Mouse (Mus musculus): ENCODE results near the gene Mcu. TPM values are rescaled to one million over a fixed set of nuclear protein-coding genes. Genes with fewer than 3 reads are reported as not detected.

Gene Mcu
- polyA plus RNA-seq, 1 experiment from 2014 or later: 27.8 TPM

- Histone ChIP-seq H3K4me3 (no peak overlapping the region), H3K4me1 (replicated peaks) (peaks cover 24% of the 10 kb centered on the region), H3K9ac (no peak overlapping the region), H3K27ac (ENCODE audit: poor library complexity, severe bottlenecking) (no peak overlapping the region), H3K4me2 (no peak overlapping the region), H3K9me3 (replicated peaks) (no peaks in the 10 kb centered on the region), H3K27me3 (replicated peaks) (no peaks in the 10 kb centered on the region), H3K36me3 (no peaks in the 10 kb centered on the region)
- no peak for ATAC-seq (ENCODE audit: insufficient number of reproducible peaks, low FRiP score)
- 80% methylated on average over 5 of the region's 5 CpGs for WGBS
Observed at GRCm38 (mm10) chr10:59613276-59613675, 3.2 kb downstream of the Mcu start.

DNA sequence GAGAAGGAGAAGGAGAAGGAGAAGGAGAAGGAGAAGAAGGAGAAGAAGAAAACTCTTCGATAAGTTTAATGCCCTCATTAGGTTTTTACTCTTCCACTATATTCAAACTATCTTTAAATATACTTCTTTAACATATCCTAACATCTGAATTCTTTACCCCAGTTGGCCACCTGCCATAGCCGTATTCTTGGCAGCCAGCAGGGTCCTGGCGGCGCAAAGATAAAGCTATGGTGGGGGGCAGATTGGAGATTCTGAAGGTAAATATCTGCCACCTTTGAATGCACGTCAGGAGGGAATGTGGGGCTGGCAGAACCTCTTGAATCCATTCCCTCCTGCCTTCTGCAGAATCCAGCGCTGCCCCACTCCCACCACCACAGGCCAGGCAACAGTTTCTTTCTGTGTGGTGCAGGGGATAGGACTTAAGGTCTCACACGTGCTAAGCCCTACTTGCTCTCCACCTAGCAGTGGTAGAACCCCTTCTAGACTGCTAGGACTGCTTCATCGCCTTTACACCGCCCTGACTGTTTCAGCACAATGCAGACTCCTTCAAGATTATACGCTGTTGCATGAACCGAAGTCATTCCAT is 11.5 kb downstream of the Mcu start:
- WGBS: 63% methylated on average over 11 of the region's 11 CpGs
- Histone ChIP-seq H3K27me3 (replicated peaks) (no peaks in the 10 kb centered on the region), H3K4me1 (replicated peaks) (peaks cover 14% of the 10 kb centered on the region)

GRCm38 (mm10) chr10:59603843-59604242 is 12.6 kb downstream of the Mcu start:
- Histone ChIP-seq H3K36me3 (0 out of 2 replicates have a peak, but pooled peaks cover under 1% of the 10 kb centered on the region), H3K4me1 (replicated peaks) (peaks cover 14% of the 10 kb centered on the region), H3K4me3 (no peak overlapping the region), H3K27ac (ENCODE audit: poor library complexity, severe bottlenecking) (no peak overlapping the region), H3K4me2 (no peak overlapping the region), H3K9ac (no peak overlapping the region), H3K27me3 (replicated peaks) (no peaks in the 10 kb centered on the region), H3K9me3 (replicated peaks) (no peaks in the 10 kb centered on the region)
- ATAC-seq (ENCODE audit: insufficient number of reproducible peaks, low FRiP score): no peak
- 63% methylated on average over 5 of the region's 5 CpGs for WGBS

More for the DNA sequence above, 11.5 kb downstream of the Mcu start:
- Histone ChIP-seq H3K36me3 (no peaks in the 10 kb centered on the region), H3K9ac (no peak overlapping the region), H3K4me2 (no peak overlapping the region), H3K9me3 (replicated peaks) (no peaks in the 10 kb centered on the region), H3K27ac (ENCODE audit: poor library complexity, severe bottlenecking) (no peak overlapping the region), H3K4me3 (no peak overlapping the region)
- no peak for ATAC-seq (ENCODE audit: insufficient number of reproducible peaks, low FRiP score)

GRCm38 (mm10) chr10:59602891-59603290 is 13.6 kb downstream of the Mcu start:
- Histone ChIP-seq H3K27ac (ENCODE audit: poor library complexity, severe bottlenecking) (no peak overlapping the region), H3K4me1 (replicated peaks) (peaks cover 10% of the 10 kb centered on the region), H3K9ac (no peak overlapping the region), H3K27me3 (replicated peaks) (no peaks in the 10 kb centered on the region), H3K9me3 (replicated peaks) (no peaks in the 10 kb centered on the region), H3K4me2 (no peak overlapping the region), H3K36me3 (peaks cover 3% of the 10 kb centered on the region; the same call in 1 of the 2 replicates), H3K4me3 (no peak overlapping the region)
- WGBS: 80% methylated on average over 14 of the region's 14 CpGs
- no peak for ATAC-seq (ENCODE audit: insufficient number of reproducible peaks, low FRiP score)

DNA sequence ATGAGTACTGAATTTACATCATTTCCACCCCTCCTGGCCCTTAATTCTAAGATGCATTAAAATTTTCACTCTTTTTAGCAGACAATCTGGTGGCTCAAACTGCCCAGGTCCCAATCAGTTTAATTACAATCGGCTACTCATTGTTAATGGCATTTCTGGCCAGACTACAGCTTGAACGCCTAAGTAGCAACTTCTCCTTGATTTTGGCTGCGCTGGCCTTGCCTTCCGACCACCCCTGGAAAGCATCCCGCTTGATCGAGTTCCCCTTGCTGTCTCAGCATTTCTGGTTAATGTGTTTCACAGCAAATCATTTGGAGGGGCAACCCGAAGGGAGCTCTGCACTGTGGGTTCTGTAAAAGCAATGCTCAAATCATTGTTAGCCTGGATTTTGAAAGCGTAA is 14.4 kb downstream of the Mcu start:
- ATAC-seq (ENCODE audit: insufficient number of reproducible peaks, low FRiP score): no peak
- peaks cover 10% of the 10 kb centered on the region for H3K4me1 ChIP-seq (replicated peaks)
- WGBS: 82% methylated on average over 8 of the region's 8 CpGs
- no peak overlapping the region for H3K4me3 ChIP-seq
- peaks cover 8% of the 10 kb centered on the region for H3K36me3 ChIP-seq
- H3K4me2 ChIP-seq: no peak overlapping the region
- H3K9ac ChIP-seq: no peak overlapping the region
- no peaks in the 10 kb centered on the region for H3K27me3 ChIP-seq (replicated peaks)
- no peak overlapping the region for H3K27ac ChIP-seq (ENCODE audit: poor library complexity, severe bottlenecking)
- H3K9me3 ChIP-seq (replicated peaks): no peaks in the 10 kb centered on the region

GRCm38 (mm10) chr10:59600516-59600915 is 16.0 kb downstream of the Mcu start:
- 81% methylated on average over 8 of the region's 8 CpGs for WGBS
- H3K27ac ChIP-seq (ENCODE audit: poor library complexity, severe bottlenecking): no peak overlapping the region
- H3K4me1 ChIP-seq (replicated peaks): peaks cover 10% of the 10 kb centered on the region
- H3K4me3 ChIP-seq: no peak overlapping the region
- no peaks in the 10 kb centered on the region for H3K27me3 ChIP-seq (replicated peaks)
- H3K36me3 ChIP-seq: peaks cover 8% of the 10 kb centered on the region
- no peak overlapping the region for H3K4me2 ChIP-seq
- H3K9ac ChIP-seq: no peak overlapping the region
- H3K9me3 ChIP-seq (replicated peaks): no peaks in the 10 kb centered on the region
- no peak for ATAC-seq (ENCODE audit: insufficient number of reproducible peaks, low FRiP score)

- WGBS: 77% methylated on average over 13 of the region's 13 CpGs
- Histone ChIP-seq H3K27me3 (replicated peaks) (no peaks in the 10 kb centered on the region), H3K4me3 (no peak overlapping the region), H3K9ac (no peak overlapping the region), H3K9me3 (replicated peaks) (no peaks in the 10 kb centered on the region), H3K4me1 (replicated peaks) (peaks cover 10% of the 10 kb centered on the region), H3K27ac (ENCODE audit: poor library complexity, severe bottlenecking) (no peak overlapping the region), H3K4me2 (no peak overlapping the region), H3K36me3 (peaks cover 8% of the 10 kb centered on the region)
- no peak for ATAC-seq (ENCODE audit: insufficient number of reproducible peaks, low FRiP score)
Observed at GRCm38 (mm10) chr10:59593826-59594570, 22.5 kb downstream of the Mcu start.

- no peak overlapping the region for H3K4me2 ChIP-seq
- H3K27ac ChIP-seq (ENCODE audit: poor library complexity, severe bottlenecking): no peak overlapping the region
- no peaks in the 10 kb centered on the region for H3K9me3 ChIP-seq (replicated peaks)
- no peak overlapping the region for H3K9ac ChIP-seq
- H3K4me3 ChIP-seq: no peak overlapping the region
- peaks cover 10% of the 10 kb centered on the region for H3K4me1 ChIP-seq (replicated peaks)
- H3K36me3 ChIP-seq: no peaks in the 10 kb centered on the region
- H3K27me3 ChIP-seq (replicated peaks): no peaks in the 10 kb centered on the region
- 90% methylated on average over 9 of the region's 9 CpGs for WGBS
- ATAC-seq (ENCODE audit: insufficient number of reproducible peaks, low FRiP score): no peak
Observed at GRCm38 (mm10) chr10:59590606-59591005, 25.9 kb downstream of the Mcu start.

DNA sequence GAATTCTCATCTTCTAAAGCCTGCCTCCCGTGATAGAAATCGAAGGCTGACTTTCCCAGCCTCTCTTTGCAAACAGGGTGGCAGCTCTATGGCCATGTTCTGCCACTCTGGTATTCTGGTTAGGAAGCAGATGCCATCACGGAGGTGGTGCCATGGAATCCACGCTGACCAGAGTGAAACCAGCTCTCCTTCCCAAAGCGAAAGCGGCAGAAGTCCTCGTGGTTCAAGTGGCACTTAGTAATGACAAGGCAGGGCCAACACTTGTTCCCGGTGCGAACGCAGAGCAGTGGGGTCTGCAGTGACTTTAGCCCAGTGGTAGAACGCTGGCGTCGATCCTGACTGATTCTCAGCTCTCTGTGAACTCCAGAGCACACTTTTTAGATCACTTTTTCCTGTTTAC is 26.6 kb downstream of the Mcu start:
- H3K4me2 ChIP-seq: peak overlapping the region; percentile 37

DNA sequence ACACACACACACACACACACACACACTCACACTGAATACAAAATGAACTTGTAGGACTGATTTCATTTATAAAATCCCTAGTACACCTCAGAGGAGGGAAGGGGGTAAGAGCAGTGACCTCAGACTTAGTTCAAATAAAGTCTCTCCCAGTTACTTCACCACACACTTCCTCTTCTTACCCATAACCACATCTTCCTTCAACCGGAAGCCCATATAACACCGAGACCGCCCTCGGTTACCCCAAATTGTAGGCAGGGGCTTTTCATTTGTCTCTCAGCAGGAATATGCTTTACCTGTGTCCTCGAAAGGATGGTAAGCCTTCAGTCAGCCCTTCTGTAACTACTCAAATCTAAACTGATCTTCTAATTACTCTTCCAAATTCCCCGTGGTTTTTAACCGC is 27.1 kb downstream of the Mcu start:
- no peak for ATAC-seq (ENCODE audit: insufficient number of reproducible peaks, low FRiP score)
- H3K27me3 ChIP-seq (replicated peaks): no peaks in the 10 kb centered on the region
- WGBS: 87% methylated on average over 7 of the region's 7 CpGs
- no peaks in the 10 kb centered on the region for H3K9me3 ChIP-seq (replicated peaks)
- no peak overlapping the region for H3K27ac ChIP-seq (ENCODE audit: poor library complexity, severe bottlenecking)
- H3K4me3 ChIP-seq: no peak overlapping the region
- H3K4me2 ChIP-seq: peak overlapping the region; percentile 37; the same call in 1 of the 2 replicates
- H3K36me3 ChIP-seq: no peaks in the 10 kb centered on the region
- H3K4me1 ChIP-seq (replicated peaks): peaks cover 10% of the 10 kb centered on the region
- H3K9ac ChIP-seq: no peak overlapping the region

More for the DNA sequence above, 26.6 kb downstream of the Mcu start:
- no peak overlapping the region for H3K4me3 ChIP-seq
- no peaks in the 10 kb centered on the region for H3K27me3 ChIP-seq (replicated peaks)
- ATAC-seq (ENCODE audit: insufficient number of reproducible peaks, low FRiP score): no peak
- H3K36me3 ChIP-seq: no peaks in the 10 kb centered on the region
- WGBS: 57% methylated on average over 13 of the region's 13 CpGs
- H3K9me3 ChIP-seq (replicated peaks): no peaks in the 10 kb centered on the region
- H3K4me1 ChIP-seq (replicated peaks): peaks cover 10% of the 10 kb centered on the region
- no peak overlapping the region for H3K9ac ChIP-seq
- no peak overlapping the region for H3K27ac ChIP-seq (ENCODE audit: poor library complexity, severe bottlenecking)

GRCm38 (mm10) chr10:59588135-59588534 is 28.4 kb downstream of the Mcu start:
- WGBS: 78% methylated on average over 7 of the region's 7 CpGs
- peaks cover 10% of the 10 kb centered on the region for H3K4me1 ChIP-seq (replicated peaks)
- no peak overlapping the region for H3K4me2 ChIP-seq
- H3K27me3 ChIP-seq (replicated peaks): no peaks in the 10 kb centered on the region
- no peak for ATAC-seq (ENCODE audit: insufficient number of reproducible peaks, low FRiP score)
- no peaks in the 10 kb centered on the region for H3K9me3 ChIP-seq (replicated peaks)
- no peak overlapping the region for H3K4me3 ChIP-seq
- H3K27ac ChIP-seq (ENCODE audit: poor library complexity, severe bottlenecking): no peak overlapping the region
- H3K36me3 ChIP-seq: peaks cover 4% of the 10 kb centered on the region; the same call in 1 of the 2 replicates
- no peak overlapping the region for H3K9ac ChIP-seq

All from heart, embryonic 12.5 days (tissue).